Mouse (Mus musculus) natural killer cell, adult 2 months (primary cell): ENCODE data around the gene Mras.

Experiments
- DNase-seq, 2 experiments: peaks; one replicate each; pipeline ENCODE4 v3.0.0; 2022; ENCODE audit warnings: low spot score in 2 of 2

The Mras gene

GRCm38 (mm10) chr9:99416809-99417208 lies 20.4 kb downstream of the Mras start:
- no peak for DNase-seq

- no peak for DNase-seq
Observed at GRCm38 (mm10) chr9:99411785-99412184, 25.4 kb downstream of the Mras start.

DNA sequence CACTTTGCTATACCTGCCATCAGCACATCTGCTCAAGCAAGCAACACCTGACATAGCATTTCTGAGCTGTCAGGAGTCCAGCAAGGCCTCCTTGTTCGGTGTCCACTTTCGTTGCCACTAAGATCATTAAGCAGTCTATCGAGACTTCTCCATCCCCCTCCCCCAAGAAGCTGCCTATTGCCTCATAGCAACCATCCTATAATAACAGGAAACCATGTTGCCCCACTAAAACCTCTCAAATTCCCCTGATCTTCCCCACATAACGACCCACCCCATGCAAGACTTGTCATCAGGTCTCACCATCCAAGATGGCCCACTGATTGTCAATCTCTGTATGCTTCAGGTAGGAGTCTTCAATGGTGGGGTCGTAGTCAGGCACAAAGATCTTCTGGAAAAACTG lies 26.1 kb downstream of the Mras start:
- no peak for DNase-seq

GRCm38 (mm10) chr9:99409280-99409679 lies 27.9 kb downstream of the Mras start:
- no peak for DNase-seq

DNA sequence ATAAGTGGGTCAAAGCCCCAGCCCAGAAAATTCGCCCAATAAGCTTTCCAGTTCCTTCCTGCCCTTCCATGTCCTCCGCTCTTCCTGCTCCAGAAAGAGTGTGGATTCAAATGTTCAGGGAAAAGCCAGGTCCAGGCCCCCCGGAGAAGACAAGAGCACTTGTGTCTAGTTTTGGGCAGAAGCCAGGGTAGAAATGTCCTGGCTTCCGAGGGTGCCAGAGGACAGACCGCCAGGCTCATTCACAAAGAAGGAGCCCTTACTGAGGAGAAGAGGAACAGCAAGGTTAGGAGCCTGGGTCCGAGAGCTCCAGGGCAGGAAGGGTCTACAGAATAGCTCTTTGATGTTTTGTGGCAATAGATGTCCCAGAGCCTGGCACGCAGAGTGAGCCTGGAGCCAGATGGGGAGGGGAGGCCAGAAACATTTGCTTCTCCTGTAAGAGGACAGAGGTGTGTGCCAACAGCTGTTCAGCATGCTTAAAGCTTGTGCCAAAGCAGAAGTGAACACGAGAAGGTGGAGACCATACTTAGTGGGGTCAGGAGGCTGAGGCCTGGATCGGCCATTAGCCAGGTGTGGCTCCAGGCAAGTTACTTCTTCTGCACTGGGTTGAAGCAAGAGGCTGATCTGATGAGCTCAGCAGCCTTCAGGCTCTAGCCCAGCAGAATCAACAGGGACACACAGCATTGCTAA lies 35.8 kb downstream of the Mras start:
- no peak for DNase-seq

- DNase-seq, result no peak
Observed at GRCm38 (mm10) chr9:99400781-99401180, 36.4 kb downstream of the Mras start.

- DNase-seq, result no peak
Observed at GRCm38 (mm10) chr9:99397056-99397815, 39.9 kb downstream of the Mras start.

DNA sequence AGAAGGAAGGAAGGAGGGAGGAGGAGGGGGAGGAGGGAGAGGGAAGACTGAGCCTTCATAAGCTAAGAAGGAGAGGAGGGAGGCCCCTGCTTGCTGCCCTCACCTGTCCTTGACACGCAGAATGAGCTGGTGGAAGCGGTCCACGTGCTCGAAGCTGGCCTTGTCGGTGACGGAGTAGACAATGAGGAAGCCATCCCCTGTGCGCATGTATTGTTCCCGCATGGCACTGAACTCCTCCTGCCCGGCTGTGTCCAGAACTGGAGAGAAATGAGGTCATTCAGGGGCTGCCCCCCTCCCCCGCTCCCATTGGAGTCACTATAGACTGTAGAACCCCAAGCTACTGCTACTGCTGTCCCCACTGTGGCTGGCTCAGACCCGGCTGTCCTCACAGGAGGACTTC lies 42.8 kb downstream of the Mras start:
- DNase-seq, result no peak

DNA sequence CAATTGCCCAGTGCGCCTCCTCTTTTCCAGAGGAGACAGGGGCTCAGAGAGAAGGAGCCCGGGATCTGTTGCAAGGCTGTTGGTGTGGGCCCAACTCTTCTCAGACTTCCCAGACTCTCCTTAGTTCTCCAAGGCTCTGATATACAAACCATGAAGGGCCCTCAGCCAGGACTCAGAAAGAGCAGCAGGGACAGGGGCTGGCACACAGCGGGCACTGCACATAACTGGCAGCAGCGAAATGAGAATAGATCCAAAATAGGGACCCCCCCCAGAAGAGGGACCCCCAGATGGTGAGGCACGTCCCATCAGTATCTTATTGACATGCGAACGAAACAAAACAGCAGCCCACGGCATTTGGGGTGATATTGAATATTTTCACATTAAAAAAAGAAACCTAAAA lies 44.0 kb downstream of the Mras start:
- no peak for DNase-seq

DNA sequence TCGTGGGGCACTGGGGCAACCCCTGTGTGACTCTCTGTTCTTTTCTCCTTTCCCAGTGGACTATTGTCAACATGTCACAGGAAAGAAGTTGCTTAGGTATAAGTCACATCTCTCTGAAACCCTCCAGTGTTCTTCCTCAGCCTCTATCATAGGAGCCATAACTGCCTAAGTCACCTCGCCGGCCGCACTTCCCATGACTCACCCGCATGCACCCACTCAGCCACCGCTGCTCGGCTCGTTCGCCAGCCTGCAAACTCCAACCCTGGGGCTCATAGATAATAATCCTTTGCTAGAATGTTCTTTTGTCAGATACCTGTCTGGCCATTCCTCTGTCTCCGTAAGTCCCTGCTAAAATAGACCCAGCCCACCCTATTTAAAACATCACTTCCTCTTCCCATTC lies 45.6 kb downstream of the Mras start:
- DNase-seq, result no peak

DNA sequence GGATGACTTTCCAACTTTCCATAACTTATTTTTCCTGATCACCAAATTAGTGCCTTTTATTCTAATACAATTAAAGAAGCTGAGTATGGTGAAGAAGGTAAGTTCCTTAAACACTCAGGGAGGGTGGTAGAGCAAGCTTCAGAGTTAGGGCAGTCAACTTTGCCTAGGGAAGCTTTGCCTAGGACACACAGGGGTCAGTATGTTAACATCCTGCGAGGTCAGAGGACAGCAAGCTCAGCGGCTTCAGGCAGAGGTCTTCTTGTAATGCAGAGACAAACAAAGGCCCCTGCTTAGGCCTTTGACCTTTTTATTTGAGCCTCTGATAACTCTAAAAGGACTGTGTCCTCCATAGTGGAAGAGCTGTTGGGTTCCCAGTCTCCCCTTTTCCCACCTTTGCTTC lies 46.5 kb downstream of the Mras start:
- no peak for DNase-seq

GRCm38 (mm10) chr9:99390201-99390600 lies 47.0 kb downstream of the Mras start:
- DNase-seq, result no peak

DNA sequence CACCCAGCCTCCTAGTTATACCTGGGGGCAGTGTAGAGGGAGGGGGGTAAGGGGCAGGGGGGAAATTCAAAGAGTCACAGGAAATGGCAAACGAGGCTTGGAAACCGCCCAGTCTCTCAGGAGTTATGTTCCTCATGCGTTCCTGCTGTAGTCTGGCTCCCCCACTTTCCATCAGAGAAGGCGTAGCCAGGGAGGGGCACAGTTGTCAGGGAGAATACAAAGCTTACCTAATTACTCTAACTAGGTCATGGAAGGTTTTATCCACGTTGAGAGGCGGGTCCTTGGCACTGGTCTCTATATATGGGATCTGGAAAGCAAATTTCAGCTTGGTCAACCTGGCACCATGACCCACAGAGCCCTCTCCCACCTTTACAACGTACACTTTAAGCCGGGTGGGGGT lies 47.7 kb downstream of the Mras start:
- no peak for DNase-seq

DNA sequence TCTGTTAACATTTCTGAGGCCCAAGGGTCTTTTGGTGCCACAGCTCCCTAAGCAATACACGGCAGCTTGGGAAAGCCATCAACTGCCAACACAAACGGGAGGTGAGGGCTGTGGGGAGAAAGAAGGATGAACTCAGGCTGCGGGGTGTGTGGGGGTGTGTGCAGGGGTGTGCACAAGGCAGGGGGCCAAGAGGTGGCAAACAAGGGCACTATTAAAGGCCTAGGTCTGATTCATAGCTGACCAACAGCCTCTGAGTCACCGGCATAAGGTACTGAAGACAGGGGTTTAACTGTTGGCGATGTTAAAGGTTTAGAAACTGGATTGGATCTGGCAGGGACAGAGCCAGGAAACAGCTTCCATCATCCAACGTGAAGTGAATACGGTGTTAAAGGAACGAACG lies 48.3 kb downstream of the Mras start:
- DNase-seq, result no peak

- no peak for DNase-seq
Observed at GRCm38 (mm10) chr9:99388078-99388477, 49.1 kb downstream of the Mras start.

- DNase-seq, result no peak
Observed at GRCm38 (mm10) chr9:99382556-99382955, 54.6 kb downstream of the Mras start.

- no peak for DNase-seq
Observed at GRCm38 (mm10) chr9:99379194-99379593, 58.0 kb downstream of the Mras start.

DNA sequence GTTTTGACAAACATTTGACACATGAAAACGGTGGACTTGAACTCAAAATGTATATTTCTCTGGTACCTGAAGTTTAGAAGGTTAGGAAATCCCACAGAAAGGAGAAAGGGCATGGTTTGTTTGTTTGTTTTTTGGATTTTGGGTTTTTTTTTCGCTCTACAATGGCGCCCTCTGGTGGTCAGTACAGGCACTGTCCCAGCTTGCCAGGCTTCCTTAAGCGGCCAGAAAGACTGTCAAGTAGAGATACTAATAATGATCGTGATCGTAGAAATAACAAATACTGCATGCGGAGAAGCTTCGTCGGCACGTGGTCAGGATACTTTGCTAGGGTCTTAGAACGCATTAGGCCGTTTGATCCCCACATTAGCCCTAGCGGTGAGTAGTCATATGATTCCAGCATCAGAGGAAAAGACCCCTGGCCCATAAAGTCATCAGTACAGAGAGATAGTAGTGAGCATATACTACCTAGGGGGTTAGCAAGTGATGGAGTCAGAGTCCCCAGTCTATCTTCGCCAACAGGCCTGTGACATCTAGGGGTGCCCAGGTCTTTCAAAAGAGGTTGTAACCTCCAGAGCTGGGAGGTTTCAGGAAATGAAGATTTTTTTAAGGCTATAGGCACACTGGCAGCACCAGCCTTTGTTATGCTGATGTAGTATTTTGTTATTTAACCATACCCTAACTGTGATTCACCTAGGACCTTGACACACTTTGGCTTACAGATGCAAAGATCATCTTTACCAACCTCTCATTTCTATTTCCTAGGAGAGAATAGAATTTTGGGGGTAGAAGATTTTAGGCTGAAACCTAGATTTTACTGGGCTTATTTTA lies 60.4 kb downstream of the Mras start:
- DNase-seq, result peak; percentile 17 to 18

DNA sequence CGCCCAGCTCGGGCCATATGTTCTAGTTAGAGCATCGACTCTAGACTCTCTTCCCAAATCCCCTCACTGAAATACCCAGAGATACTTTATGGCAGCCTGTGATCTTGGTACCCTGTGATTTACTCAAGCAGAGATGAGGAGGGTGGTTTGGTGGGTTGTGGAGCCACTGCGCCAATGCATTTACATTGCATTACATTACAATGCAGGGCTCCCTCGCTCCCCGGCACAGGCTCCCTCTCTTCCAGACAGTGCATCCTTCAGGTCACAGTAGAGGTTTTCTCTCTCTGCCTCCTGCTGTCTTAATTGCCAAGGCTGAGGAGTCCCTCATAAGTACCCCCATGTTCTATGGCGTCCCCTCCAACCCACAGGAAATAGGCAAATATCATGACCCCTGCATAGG lies 68.8 kb downstream of the Mras start:
- no peak for DNase-seq

DNA sequence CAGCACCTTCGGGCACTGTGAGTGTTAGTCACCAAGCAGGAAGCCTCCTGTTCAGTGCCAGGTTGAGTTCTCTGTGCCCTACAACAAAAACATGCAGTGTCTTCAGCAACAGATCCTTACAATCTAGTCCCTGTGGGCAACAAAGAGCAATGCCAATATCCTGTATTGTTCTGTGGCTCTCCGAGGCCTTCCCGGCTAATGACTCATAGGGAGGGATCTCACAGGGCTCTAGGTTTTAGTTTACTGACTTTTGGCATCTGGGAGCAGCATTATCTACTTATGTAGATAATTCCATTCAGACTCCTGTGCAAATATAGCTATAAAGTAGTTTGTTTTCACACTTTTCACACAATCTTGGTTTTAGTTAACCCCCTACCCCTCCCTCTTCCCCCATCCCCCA lies 71.3 kb downstream of the Mras start:
- no peak for DNase-seq

GRCm38 (mm10) chr9:99363076-99363475 lies 74.1 kb downstream of the Mras start:
- no peak for DNase-seq

DNA sequence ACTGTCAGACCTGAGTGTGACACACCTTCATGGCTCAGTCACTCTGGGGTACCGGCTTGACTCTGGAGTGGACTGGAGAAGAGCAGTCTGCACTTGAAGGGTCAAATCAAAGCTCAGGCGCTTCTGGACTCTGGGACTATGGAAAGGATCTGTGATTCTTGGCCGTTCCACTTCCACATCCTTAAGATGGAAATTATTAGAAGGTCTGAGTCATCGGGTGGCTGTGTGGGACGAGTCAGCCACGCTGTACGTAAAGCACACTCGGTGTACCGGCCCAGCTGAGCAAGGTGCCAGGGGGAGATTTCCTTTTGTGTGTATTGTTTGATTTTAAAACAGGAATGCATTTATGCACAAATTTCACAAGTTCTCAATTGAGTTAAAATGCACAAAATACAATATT lies 75.2 kb downstream of the Mras start:
- DNase-seq, result no peak

DNA sequence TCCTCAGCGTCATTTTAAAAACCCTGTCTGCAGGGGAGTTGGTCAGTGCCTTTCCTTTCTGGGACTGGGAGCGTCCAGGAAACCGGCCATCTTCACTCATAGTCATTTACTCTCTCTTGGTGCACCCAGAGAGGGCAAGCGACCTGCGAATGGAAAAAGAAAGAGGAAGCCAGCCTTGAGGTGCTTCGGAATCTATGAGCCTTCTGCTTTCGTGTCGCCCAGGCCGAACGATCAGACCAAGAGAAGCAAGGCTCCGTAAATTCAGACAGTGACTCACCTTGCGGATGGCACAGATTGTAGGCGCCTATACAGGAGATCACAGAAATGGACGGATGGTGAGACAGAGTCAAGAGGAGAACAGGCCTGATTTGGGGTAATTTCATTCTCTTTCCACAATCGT lies 78.2 kb downstream of the Mras start:
- DNase-seq, result no peak
